Mouse (Mus musculus) liver, adult 2 months (tissue): Measurements from ENCODE around the gene Fndc10. TPM values are rescaled to one million over a fixed set of nuclear protein-coding genes. Genes with fewer than 3 reads are reported as not detected.

ENCODE experiments used
- DNase-seq: peaks from one replicate; pipeline ENCODE4 v3.0.0-alpha.2; 2011; ENCODE audit warnings: low read depth, low spot score; ENCODE audit errors: extremely low read depth
- H3K27ac ChIP-seq: fragments of 200-500 bp; replicated peaks from 2 replicates; pipeline ENCODE4 v1.5.1; 2012; ENCODE audit warnings: low read depth, mild to moderate bottlenecking, control low read depth, inconsistent platforms, low read length; ENCODE audit not compliant: insufficient read depth
- H3K27me3 ChIP-seq: fragments of 200-500 bp; 2 replicates; pipeline ENCODE4 v1.6.1; 2012; ENCODE audit warnings: mild to moderate bottlenecking, moderate library complexity, low read length, inconsistent platforms; ENCODE audit not compliant: control insufficient read depth, insufficient read depth
- H3K36me3 ChIP-seq: fragments of 200-500 bp; 2 replicates; pipeline ENCODE4 v1.6.1; 2012; ENCODE audit warnings: low read length, inconsistent platforms; ENCODE audit not compliant: control insufficient read depth, insufficient read depth
- H3K4me1 ChIP-seq: fragments of 200-500 bp; 2 replicates; pipeline ENCODE4 v1.6.1; 2011; ENCODE audit warnings: low read length; ENCODE audit not compliant: control insufficient read depth, insufficient read depth
- H3K4me3 ChIP-seq: fragments of 200-500 bp; 2 replicates; pipeline ENCODE4 v1.5.1; 2011; ENCODE audit warnings: low read depth, mild to moderate bottlenecking, control low read depth, low read length, moderate library complexity; ENCODE audit not compliant: insufficient read depth
- H3K79me2 ChIP-seq: fragments of 200-500 bp; 2 replicates; pipeline ENCODE4 v1.6.1; 2012; ENCODE audit warnings: inconsistent platforms, mild to moderate bottlenecking, low read length, moderate library complexity; ENCODE audit not compliant: control insufficient read depth, insufficient read depth
- H3K9ac ChIP-seq: fragments of 200-500 bp; 2 replicates; pipeline ENCODE4 v1.6.1; 2012; ENCODE audit warnings: low read depth, mild to moderate bottlenecking, control low read depth, inconsistent platforms, low read length
- CTCF ChIP-seq: fragments of 200-500 bp; IDR thresholded peaks from 2 replicates; pipeline ENCODE4 v1.5.1; 2011; ENCODE audit warnings: low read depth, low read length, control low read depth
- POLR2A ChIP-seq: fragments of 200-500 bp; IDR thresholded peaks from 2 replicates; pipeline ENCODE4 v1.6.1; 2011; ENCODE audit warnings: low read length, control low read depth; ENCODE audit not compliant: insufficient read depth; ENCODE audit errors: extremely low read depth
- WGBS: fragments of 180-500 bp; shearing (Covaris S2); methylation state at CpG from one replicate; pipeline ENCODE4 v1.1.7; 2018; 5-methylcytosine and 5-hydroxymethylcytosine counted together
- polyA plus RNA-seq: library from polyadenylated mRNA; depleted of rRNA; stranded (reverse); fragments of >200 nt; gene quantifications from 2 replicates; pipeline ENCODE4 v1.2.3, GENCODE M21; 2012; rRNA removed
- total RNA-seq: library from RNA; depleted of rRNA; stranded (reverse); fragments of >200 nt; gene quantifications from 2 replicates; pipeline ENCODE4 v1.2.3, GENCODE M21; 2014; rRNA removed

The Fndc10 gene
- total and polyA plus RNA-seq, 2 experiments: 0.37 to 0.77 TPM

- Histone ChIP-seq H3K27ac (no peak overlapping the region), H3K4me3 (no peak overlapping the region), H3K79me2 (no peaks in the 10 kb centered on the region), H3K27me3 (no peaks in the 10 kb centered on the region), H3K9ac (no peak overlapping the region), H3K4me1 (no peaks in the 10 kb centered on the region), H3K36me3 (peaks cover 45% of the 10 kb centered on the region)
- 93% methylated on average over 8 of the region's 8 CpGs for WGBS
- no peak for TF ChIP-seq POLR2A
- no peak for DNase-seq
These were observed 50.3 kb downstream of the Fndc10 start for GRCm38 (mm10) chr4:155744474-155744873.

- Histone ChIP-seq H3K4me3 (no peak overlapping the region), H3K9ac (no peak overlapping the region), H3K4me1 (no peaks in the 10 kb centered on the region), H3K27ac (no peak overlapping the region), H3K27me3 (no peaks in the 10 kb centered on the region), H3K36me3 (peaks cover 47% of the 10 kb centered on the region), H3K79me2 (no peaks in the 10 kb centered on the region)
- DNase-seq: no peak
- WGBS: 94% methylated on average over 5 of the region's 5 CpGs
- TF ChIP-seq CTCF (no peak), POLR2A (no peak)
These were observed 51.0 kb downstream of the Fndc10 start for GRCm38 (mm10) chr4:155745136-155745535.

Other genes starting within 250 kb of the Fndc10 start
- not detected in 2 replicates for gene Tmem52, start 225.2 kb upstream of the Fndc10 start, total RNA-seq
- gene Tmem52, start 225.2 kb upstream of the Fndc10 start, polyA plus RNA-seq: not detected in 2 replicates
- gene Gnb1, start 203.0 kb upstream of the Fndc10 start, total RNA-seq: 26.5 and 40.1 TPM in 2 replicates
- gene Gnb1, start 203.0 kb upstream of the Fndc10 start, polyA plus RNA-seq: 140 and 143 TPM in 2 replicates
- gene Nadk, start 132.0 kb upstream of the Fndc10 start, total RNA-seq: 163 and 201 TPM in 2 replicates
- 196 and 218 TPM in 2 replicates for gene Nadk, start 132.0 kb upstream of the Fndc10 start, polyA plus RNA-seq
- 63.5 and 65.6 TPM in 2 replicates for gene Slc35e2, start 92.9 kb upstream of the Fndc10 start, total RNA-seq
- 18.5 and 19.8 TPM in 2 replicates for gene Slc35e2, start 92.9 kb upstream of the Fndc10 start, polyA plus RNA-seq
- 8.5 and 11.2 TPM in 2 replicates for gene Cdk11b, start 69.5 kb upstream of the Fndc10 start, total RNA-seq
- gene Cdk11b, start 69.5 kb upstream of the Fndc10 start, polyA plus RNA-seq: 8.8 and 10.6 TPM in 2 replicates
- not detected in 2 replicates for gene Gm10563, start 48.9 kb upstream of the Fndc10 start, total RNA-seq
- gene Gm10563, start 48.9 kb upstream of the Fndc10 start, polyA plus RNA-seq: not detected in 2 replicates
- 1.7 and 1.8 TPM in 2 replicates for gene Mmp23, start 41.0 kb upstream of the Fndc10 start, total RNA-seq
- 2.7 and 3.0 TPM in 2 replicates for gene Mmp23, start 41.0 kb upstream of the Fndc10 start, polyA plus RNA-seq
- 16.4 and 19.0 TPM in 2 replicates for gene Mib2, start 25.1 kb upstream of the Fndc10 start, total RNA-seq
- gene Mib2, start 25.1 kb upstream of the Fndc10 start, polyA plus RNA-seq: 32.2 and 35.8 TPM in 2 replicates
- gene Ssu72, start 10.5 kb downstream of the Fndc10 start, total RNA-seq: 99.5 and 108 TPM in 2 replicates
- gene Ssu72, start 10.5 kb downstream of the Fndc10 start, polyA plus RNA-seq: 78.8 and 79.3 TPM in 2 replicates
- under 0.01 and 0.20 TPM in 2 replicates for gene Tmem240, start 40.5 kb downstream of the Fndc10 start, total RNA-seq
- 0.07 and 0.20 TPM in 2 replicates for gene Tmem240, start 40.5 kb downstream of the Fndc10 start, polyA plus RNA-seq
- gene Atad3a, start 66.8 kb downstream of the Fndc10 start, total RNA-seq: 54.5 and 71.8 TPM in 2 replicates
- 83.0 and 129 TPM in 2 replicates for gene Atad3a, start 66.8 kb downstream of the Fndc10 start, polyA plus RNA-seq
- gene Vwa1, start 80.4 kb downstream of the Fndc10 start, total RNA-seq: 0.46 and 0.47 TPM in 2 replicates
- 0.32 and 0.56 TPM in 2 replicates for gene Vwa1, start 80.4 kb downstream of the Fndc10 start, polyA plus RNA-seq
- 0.74 and 0.87 TPM in 2 replicates for gene Tmem88b, start 91.5 kb downstream of the Fndc10 start, total RNA-seq
- gene Tmem88b, start 91.5 kb downstream of the Fndc10 start, polyA plus RNA-seq: 1.3 and 1.9 TPM in 2 replicates
- gene Ankrd65, start 96.1 kb downstream of the Fndc10 start, total RNA-seq: not detected in 2 replicates
- gene Ankrd65, start 96.1 kb downstream of the Fndc10 start, polyA plus RNA-seq: not detected in 2 replicates
- 72.4 and 73.0 TPM in 2 replicates for gene Mrpl20, start 108.5 kb downstream of the Fndc10 start, total RNA-seq
- gene Mrpl20, start 108.5 kb downstream of the Fndc10 start, polyA plus RNA-seq: 29.7 and 37.4 TPM in 2 replicates
- gene Ccnl2, start 118.1 kb downstream of the Fndc10 start, total RNA-seq: 54.9 and 56.1 TPM in 2 replicates
- gene Ccnl2, start 118.1 kb downstream of the Fndc10 start, polyA plus RNA-seq: 33.9 and 61.8 TPM in 2 replicates
- gene Aurkaip1, start 136.9 kb downstream of the Fndc10 start, total RNA-seq: 140 and 151 TPM in 2 replicates
- gene Aurkaip1, start 136.9 kb downstream of the Fndc10 start, polyA plus RNA-seq: 141 and 154 TPM in 2 replicates
- 7.5 and 8.8 TPM in 2 replicates for gene Mxra8, start 145.3 kb downstream of the Fndc10 start, total RNA-seq
- gene Mxra8, start 145.3 kb downstream of the Fndc10 start, polyA plus RNA-seq: 15.4 and 17.2 TPM in 2 replicates
- 40.5 and 44.6 TPM in 2 replicates for gene Dvl1, start 153.1 kb downstream of the Fndc10 start, total RNA-seq
- gene Dvl1, start 153.1 kb downstream of the Fndc10 start, polyA plus RNA-seq: 101 and 162 TPM in 2 replicates
- 0.37 and 0.47 TPM in 2 replicates for gene Tas1r3, start 169.0 kb downstream of the Fndc10 start, total RNA-seq
- gene Tas1r3, start 169.0 kb downstream of the Fndc10 start, polyA plus RNA-seq: 0.12 and 0.35 TPM in 2 replicates
- 5.7 and 7.5 TPM in 2 replicates for gene Cptp, start 175.1 kb downstream of the Fndc10 start, total RNA-seq
- gene Cptp, start 175.1 kb downstream of the Fndc10 start, polyA plus RNA-seq: 32.1 and 48.6 TPM in 2 replicates
- gene Ints11, start 175.2 kb downstream of the Fndc10 start, total RNA-seq: 13.6 and 18.8 TPM in 2 replicates
- 15.8 and 20.9 TPM in 2 replicates for gene Ints11, start 175.2 kb downstream of the Fndc10 start, polyA plus RNA-seq
- gene Pusl1, start 197.4 kb downstream of the Fndc10 start, total RNA-seq: 13.6 and 15.5 TPM in 2 replicates
- gene Pusl1, start 197.4 kb downstream of the Fndc10 start, polyA plus RNA-seq: 33.5 and 35.0 TPM in 2 replicates
- 2.5 and 3.4 TPM in 2 replicates for gene Acap3, start 197.5 kb downstream of the Fndc10 start, total RNA-seq
- 4.9 and 6.9 TPM in 2 replicates for gene Acap3, start 197.5 kb downstream of the Fndc10 start, polyA plus RNA-seq
- 21.6 and 27.6 TPM in 2 replicates for gene Ube2j2, start 249.5 kb downstream of the Fndc10 start, total RNA-seq
- 43.4 and 46.1 TPM in 2 replicates for gene Ube2j2, start 249.5 kb downstream of the Fndc10 start, polyA plus RNA-seq